34 mouse cellular contexts compared by ENCODE assay signal in the genomic region with DNA sequence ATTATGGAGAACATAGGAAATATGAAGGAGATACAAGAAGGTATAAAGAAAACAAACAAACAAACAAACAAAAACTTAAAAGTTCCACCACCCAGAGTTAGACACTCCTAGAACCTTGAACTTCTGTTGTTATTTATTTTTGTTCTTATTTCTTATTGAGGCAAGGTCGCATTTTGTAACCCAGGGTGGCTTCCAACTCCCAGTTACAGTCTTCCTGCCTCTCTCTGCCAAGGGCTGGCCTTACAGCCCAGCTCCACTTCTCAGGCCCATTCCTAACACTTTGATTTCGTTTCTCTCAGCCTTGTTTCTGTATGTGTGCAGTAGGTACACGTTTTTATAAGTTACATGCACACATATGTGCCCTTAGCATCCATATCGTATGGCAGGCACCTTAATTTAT.
"Had no signal": no experiment of that assay in that cellular context is flagged by ENCODE, and none has a peak within 500 bp of the region (broad histone marks: within the 10 kb centered on the region; RNA-seq: fewer than 3 reads in every experiment).

No protein-coding gene starts in this region.

- ATAC-seq: hindbrain, embryonic 16.5 days; hindbrain, postnatal 0 days; inflammation-experienced regulatory T-cells, adult 6 months; intestine, embryonic 15.5 days; intestine, embryonic 16.5 days; intestine, postnatal 0 days had no signal

- H3K27ac ChIP-seq: heart, embryonic 13.5 days; heart, embryonic 15.5 days; hindbrain, embryonic 10.5 days; hindbrain, embryonic 12.5 days; hindbrain, embryonic 13.5 days; hindbrain, embryonic 14.5 days; hindbrain, embryonic 15.5 days; hindbrain, postnatal 0 days; intestine, embryonic 15.5 days; kidney, embryonic 15.5 days; kidney, postnatal 0 days; layer of hippocampus, adult 2 months; left cerebral cortex, adult 2 months had no signal

- DNase-seq: heart, postnatal 10 days; heart, postnatal 14 days; heart, postnatal 36 days; heart, postnatal 4 days; kidney, adult 11 months; kidney, adult 18-20 months; kidney, adult 2 months; kidney, adult 8-10 months; kidney, adult 9 months; kidney, postnatal 10 days; kidney, postnatal 14 days; kidney, postnatal 25 days; kidney, postnatal 36 days; kidney, postnatal 4 days; layer of hippocampus, adult 9-11 months; layer of hippocampus, postnatal 36 days had no signal

- H3K4me3 ChIP-seq: heart, embryonic 12.5 days; heart, embryonic 13.5 days; heart, embryonic 15.5 days; hindbrain, embryonic 10.5 days; hindbrain, embryonic 12.5 days; hindbrain, embryonic 13.5 days; hindbrain, embryonic 15.5 days; intestine, embryonic 15.5 days; kidney, embryonic 15.5 days; layer of hippocampus, adult 2 months; left cerebral cortex, adult 2 months had no signal

- H3K36me3 ChIP-seq: heart, embryonic 12.5 days; heart, embryonic 13.5 days; heart, embryonic 15.5 days; hindbrain, embryonic 10.5 days; hindbrain, embryonic 12.5 days; hindbrain, embryonic 13.5 days; hindbrain, embryonic 15.5 days; intestine, embryonic 15.5 days; kidney, embryonic 15.5 days had no signal

- H3K9ac ChIP-seq: heart, embryonic 12.5 days; heart, embryonic 13.5 days; heart, embryonic 15.5 days; hindbrain, embryonic 12.5 days; hindbrain, embryonic 13.5 days; hindbrain, embryonic 14.5 days; hindbrain, embryonic 15.5 days; intestine, embryonic 15.5 days; kidney, embryonic 15.5 days had no signal

- H3K27me3 ChIP-seq: heart, embryonic 12.5 days; heart, embryonic 13.5 days; heart, embryonic 15.5 days; hindbrain, embryonic 12.5 days; hindbrain, embryonic 13.5 days; hindbrain, embryonic 15.5 days; intestine, embryonic 15.5 days; kidney, embryonic 15.5 days had no signal

- H3K4me2 ChIP-seq: heart, embryonic 12.5 days; heart, embryonic 13.5 days; heart, embryonic 15.5 days; hindbrain, embryonic 12.5 days; hindbrain, embryonic 13.5 days; hindbrain, embryonic 14.5 days; hindbrain, embryonic 15.5 days; intestine, embryonic 15.5 days; kidney, embryonic 15.5 days had no signal

- H3K9me3 ChIP-seq: heart, embryonic 12.5 days; heart, embryonic 13.5 days; heart, embryonic 15.5 days; hindbrain, embryonic 10.5 days; hindbrain, embryonic 12.5 days; hindbrain, embryonic 13.5 days; hindbrain, embryonic 15.5 days; intestine, embryonic 15.5 days; kidney, embryonic 15.5 days had no signal

- H3K4me1 ChIP-seq: heart, embryonic 12.5 days; heart, embryonic 13.5 days; heart, embryonic 15.5 days; hindbrain, embryonic 10.5 days; hindbrain, embryonic 12.5 days; hindbrain, embryonic 13.5 days; hindbrain, embryonic 15.5 days; intestine, embryonic 15.5 days; kidney, embryonic 15.5 days had no signal
